Mouse (Mus musculus): ENCODE measurements at regions not wholly inside any gene's neighbourhood (a gene's known extent, or its start where the extent isn't known, plus 50 kb on each side); places are given as distances from the start of the nearest gene placed in this dataset.

GRCm38 (mm10) chr1:163650577-163651180 is 74.4 kb downstream of the Mettl11b start:
- Histone ChIP-seq H3K9me3 (replicated peaks) (no peaks in the 10 kb centered on the region), H3K9ac (no peak overlapping the region), H3K4me2 (no peak overlapping the region), H3K36me3 (no peaks in the 10 kb centered on the region), H3K27me3 (no peaks in the 10 kb centered on the region), H3K4me3 (replicated peaks) (no peak overlapping the region), H3K4me1 (no peaks in the 10 kb centered on the region), H3K27ac (no peak overlapping the region)
- ATAC-seq (replicated peaks; ENCODE audit: low FRiP score), result no peak
- 58% methylated on average over 5 of the region's 5 CpGs for WGBS

GRCm38 (mm10) chr1:163642091-163642490 is 82.9 kb downstream of the Mettl11b start:
- no peak overlapping the region for H3K9ac ChIP-seq
- no peak overlapping the region for H3K4me2 ChIP-seq
- ATAC-seq (replicated peaks; ENCODE audit: low FRiP score), result no peak
- no peak overlapping the region for H3K27ac ChIP-seq
- WGBS, result 90% methylated on average over 1 of the region's 1 CpGs
- H3K27me3 ChIP-seq, result no peaks in the 10 kb centered on the region
- no peaks in the 10 kb centered on the region for H3K9me3 ChIP-seq (replicated peaks)
- no peak overlapping the region for H3K4me3 ChIP-seq (replicated peaks)
- H3K36me3 ChIP-seq, result no peaks in the 10 kb centered on the region
- H3K4me1 ChIP-seq, result no peaks in the 10 kb centered on the region

- Histone ChIP-seq H3K27ac (no peak overlapping the region), H3K4me1 (no peaks in the 10 kb centered on the region), H3K9me3 (replicated peaks) (no peaks in the 10 kb centered on the region), H3K4me2 (no peak overlapping the region), H3K9ac (no peak overlapping the region), H3K4me3 (replicated peaks) (no peak overlapping the region), H3K27me3 (no peaks in the 10 kb centered on the region), H3K36me3 (no peaks in the 10 kb centered on the region)
- no peak for ATAC-seq (replicated peaks; ENCODE audit: low FRiP score)
- WGBS, result 64% methylated on average over 9 of the region's 9 CpGs
These were observed 84.4 kb downstream of the Mettl11b start for GRCm38 (mm10) chr1:163640527-163641228.

GRCm38 (mm10) chr1:163630291-163630812 is 94.7 kb downstream of the Mettl11b start:
- WGBS, result 89% methylated on average over 5 of the region's 5 CpGs
- Histone ChIP-seq H3K27ac (no peak overlapping the region), H3K27me3 (no peaks in the 10 kb centered on the region), H3K9ac (no peak overlapping the region), H3K4me3 (replicated peaks) (no peak overlapping the region), H3K4me2 (no peak overlapping the region), H3K9me3 (replicated peaks) (no peaks in the 10 kb centered on the region), H3K4me1 (no peaks in the 10 kb centered on the region), H3K36me3 (no peaks in the 10 kb centered on the region)
- ATAC-seq (replicated peaks; ENCODE audit: low FRiP score), result no peak

- Histone ChIP-seq H3K4me3 (replicated peaks) (no peak overlapping the region), H3K27ac (no peak overlapping the region), H3K9me3 (replicated peaks) (no peaks in the 10 kb centered on the region), H3K27me3 (no peaks in the 10 kb centered on the region), H3K4me2 (no peak overlapping the region), H3K9ac (no peak overlapping the region), H3K4me1 (peaks cover 2% of the 10 kb centered on the region; the same call in 1 of the 2 replicates), H3K36me3 (no peaks in the 10 kb centered on the region)
- 92% methylated on average over 4 of the region's 4 CpGs for WGBS
- ATAC-seq (replicated peaks; ENCODE audit: low FRiP score), result no peak
These were observed 100.1 kb downstream of the Mettl11b start for GRCm38 (mm10) chr1:163624887-163625286.

GRCm38 (mm10) chr1:163621293-163621692 is 103.7 kb downstream of the Mettl11b start:
- H3K4me1 ChIP-seq, result peaks cover 5% of the 10 kb centered on the region; the same call in 1 of the 2 replicates
- no peak overlapping the region for H3K9ac ChIP-seq
- H3K36me3 ChIP-seq, result no peaks in the 10 kb centered on the region
- no peak for ATAC-seq (replicated peaks; ENCODE audit: low FRiP score)
- no peaks in the 10 kb centered on the region for H3K9me3 ChIP-seq (replicated peaks)
- no peak overlapping the region for H3K27ac ChIP-seq
- WGBS, result 94% methylated on average over 3 of the region's 3 CpGs
- no peak overlapping the region for H3K4me3 ChIP-seq (replicated peaks)
- no peak overlapping the region for H3K4me2 ChIP-seq
- H3K27me3 ChIP-seq, result no peaks in the 10 kb centered on the region

GRCm38 (mm10) chr1:163619831-163620230 is 105.2 kb downstream of the Mettl11b start:
- 22% methylated on average over 7 of the region's 7 CpGs for whole genome bisulfite sequencing

GRCm38 (mm10) chr1:163618132-163618531 is 106.9 kb downstream of the Mettl11b start:
- H3K4me2 ChIP-seq, result no peak overlapping the region
- no peaks in the 10 kb centered on the region for H3K36me3 ChIP-seq
- H3K27me3 ChIP-seq, result no peaks in the 10 kb centered on the region
- ATAC-seq (replicated peaks; ENCODE audit: low FRiP score), result 0 out of 2 replicates have a peak, but pooled peaks have one; percentile 40
- no peak overlapping the region for H3K9ac ChIP-seq
- 26% methylated on average over 3 of the region's 3 CpGs for WGBS
- H3K27ac ChIP-seq, result no peak overlapping the region
- H3K9me3 ChIP-seq (replicated peaks), result no peaks in the 10 kb centered on the region
- peaks cover 5% of the 10 kb centered on the region; the same call in 1 of the 2 replicates for H3K4me1 ChIP-seq
- H3K4me3 ChIP-seq (replicated peaks), result no peak overlapping the region

More at GRCm38 (mm10) chr1:163619831-163620230, 105.2 kb downstream of the Mettl11b start:
- Histone ChIP-seq H3K27ac (no peak overlapping the region), H3K9me3 (replicated peaks) (no peaks in the 10 kb centered on the region), H3K9ac (no peak overlapping the region), H3K36me3 (no peaks in the 10 kb centered on the region), H3K4me2 (no peak overlapping the region), H3K4me1 (peaks cover 5% of the 10 kb centered on the region; the same call in 1 of the 2 replicates), H3K4me3 (replicated peaks) (no peak overlapping the region), H3K27me3 (no peaks in the 10 kb centered on the region)
- ATAC-seq (replicated peaks; ENCODE audit: low FRiP score), result peak; percentile 58

- ATAC-seq (replicated peaks; ENCODE audit: low FRiP score), result no peak
- 68% methylated on average over 3 of the region's 3 CpGs for WGBS
- H3K27ac ChIP-seq, result no peak overlapping the region
These were observed 108.4 kb downstream of the Mettl11b start for GRCm38 (mm10) chr1:163616596-163616995.

GRCm38 (mm10) chr1:163608429-163608828 is 116.6 kb downstream of the Mettl11b start:
- H3K9me3 ChIP-seq (replicated peaks), result no peaks in the 10 kb centered on the region
- H3K4me2 ChIP-seq, result no peak overlapping the region
- no peaks in the 10 kb centered on the region for H3K36me3 ChIP-seq
- H3K27ac ChIP-seq, result no peak overlapping the region
- no peaks in the 10 kb centered on the region for H3K4me1 ChIP-seq
- H3K27me3 ChIP-seq, result no peaks in the 10 kb centered on the region
- no peak overlapping the region for H3K4me3 ChIP-seq (replicated peaks)
- H3K9ac ChIP-seq, result no peak overlapping the region
- no peak for ATAC-seq (replicated peaks; ENCODE audit: low FRiP score)
- WGBS, result 92% methylated on average over 1 of the region's 1 CpGs

More at GRCm38 (mm10) chr1:163616596-163616995, 108.4 kb downstream of the Mettl11b start:
- no peaks in the 10 kb centered on the region for H3K27me3 ChIP-seq
- H3K36me3 ChIP-seq, result no peaks in the 10 kb centered on the region
- H3K9ac ChIP-seq, result no peak overlapping the region
- no peaks in the 10 kb centered on the region for H3K9me3 ChIP-seq (replicated peaks)
- H3K4me1 ChIP-seq, result peaks cover 5% of the 10 kb centered on the region; the same call in 1 of the 2 replicates
- no peak overlapping the region for H3K4me3 ChIP-seq (replicated peaks)
- H3K4me2 ChIP-seq, result no peak overlapping the region

GRCm38 (mm10) chr1:163607701-163608100 is 117.3 kb downstream of the Mettl11b start:
- no peaks in the 10 kb centered on the region for H3K4me1 ChIP-seq
- H3K9me3 ChIP-seq (replicated peaks), result no peaks in the 10 kb centered on the region
- no peaks in the 10 kb centered on the region for H3K27me3 ChIP-seq
- WGBS, result 70% methylated on average over 5 of the region's 5 CpGs
- no peak overlapping the region for H3K9ac ChIP-seq
- H3K27ac ChIP-seq, result no peak overlapping the region
- H3K4me2 ChIP-seq, result no peak overlapping the region
- H3K4me3 ChIP-seq (replicated peaks), result no peak overlapping the region
- no peak for ATAC-seq (replicated peaks; ENCODE audit: low FRiP score)
- no peaks in the 10 kb centered on the region for H3K36me3 ChIP-seq
